Mouse (Mus musculus): ENCODE measurements around the gene Psma4.
"Not testable (repeated sequence)": the region's sequence is repeated elsewhere in the genome, so short reads cannot be mapped to it uniquely, and the experiment has no call there.

GRCm38 (mm10) chr9:54950162-54950561 lies 428 bp upstream of the Psma4 start:
- TF ChIP-seq CTCF, POLR2A (IDR thresholded peaks at IDR 0.05; ENCODE audit: insufficient read depth, low read depth, low read length): not testable (repeated sequence)
